Mouse (Mus musculus): ENCODE data around the gene Nbea. TPM values are rescaled to one million over a fixed set of nuclear protein-coding genes. Genes with fewer than 3 reads are reported as not detected.

The Nbea gene
- total RNA-seq, 2 experiments from 2014 or later = 211 to 225 TPM

DNA sequence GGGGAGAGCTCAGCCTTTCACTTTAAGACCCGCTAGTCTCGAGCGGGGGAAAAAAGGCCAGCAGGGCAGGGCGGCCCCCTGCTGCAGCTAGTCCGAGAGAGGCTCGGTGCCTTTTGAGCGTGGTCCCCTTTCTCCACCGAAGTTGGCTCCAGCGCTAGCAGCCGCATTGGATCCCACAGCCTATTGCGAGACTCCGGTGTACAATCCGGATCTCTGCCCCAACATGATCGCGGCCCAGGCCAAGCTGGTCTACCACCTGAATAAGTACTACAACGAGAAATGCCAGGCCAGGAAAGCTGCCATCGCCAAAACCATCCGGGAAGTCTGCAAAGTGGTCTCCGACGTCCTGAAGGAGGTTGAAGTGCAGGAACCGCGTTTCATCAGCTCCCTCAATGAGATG, 400.7 kb downstream of the Nbea start:
- no peak for DNase-seq

DNA sequence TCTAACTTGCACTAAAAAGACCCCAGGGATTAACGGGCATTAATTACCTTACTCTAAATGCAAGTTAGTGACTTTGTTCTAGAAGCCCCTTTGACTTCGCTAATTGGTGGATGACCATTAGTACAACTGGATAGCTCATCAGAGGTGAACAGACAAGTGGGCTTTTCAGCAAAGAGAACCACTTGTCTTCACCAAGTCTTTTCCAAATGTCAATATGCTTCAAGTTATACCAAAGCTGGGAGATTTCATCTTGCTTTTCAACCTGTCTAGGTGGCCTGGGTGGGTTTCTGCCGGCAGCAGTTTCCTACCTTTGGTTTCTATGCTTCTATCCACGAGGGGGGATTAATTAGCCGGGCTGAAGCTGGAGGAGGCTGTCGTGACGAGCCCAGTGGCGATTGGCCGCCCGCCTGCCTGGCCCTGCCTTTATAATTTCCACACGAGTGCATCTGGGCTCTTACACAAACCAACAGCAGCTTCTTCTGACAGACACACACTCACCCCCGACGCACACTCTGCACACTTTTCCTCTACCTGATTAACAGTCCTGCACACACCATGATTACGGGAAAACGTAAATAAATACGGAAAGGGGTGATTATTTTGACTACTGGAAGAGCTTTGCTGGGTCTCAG, 401.3 kb downstream of the Nbea start, which contains the start of gene Mab21l1:
Gene Mab21l1, plus strand, starts transcription at position 455 of the 632 bp plus-strand sequence.
- DNase-seq = no peak

DNA sequence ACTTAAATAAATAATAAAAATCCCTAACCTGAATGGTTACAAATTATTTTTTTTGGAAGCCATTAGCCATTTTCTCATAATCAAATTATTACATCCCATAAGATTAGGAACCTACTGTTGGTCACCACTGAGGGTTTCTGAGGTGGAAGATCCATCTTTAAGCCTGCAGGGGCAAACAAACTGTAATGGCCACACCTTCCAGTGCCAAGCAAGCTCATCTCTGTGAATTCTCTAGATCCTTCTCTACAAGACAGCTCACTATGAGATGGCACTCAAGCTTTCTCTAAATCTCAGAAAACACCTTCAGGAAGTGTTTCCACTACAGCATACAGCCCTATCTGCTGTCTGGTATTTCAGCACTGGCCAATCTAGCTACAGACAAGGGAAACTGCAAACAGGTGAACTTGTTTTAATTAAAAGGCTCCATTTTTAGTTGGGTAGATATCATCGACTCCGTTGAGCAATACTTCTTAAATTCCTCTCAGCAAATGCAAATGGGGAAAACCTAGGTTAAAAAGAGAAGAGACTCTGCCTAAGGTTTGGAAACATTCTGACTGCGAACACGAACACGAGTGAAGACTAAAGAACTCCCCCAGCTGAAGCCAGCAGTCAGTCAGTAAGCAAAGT, 402.0 kb downstream of the Nbea start:
- no peak for DNase-seq

DNA sequence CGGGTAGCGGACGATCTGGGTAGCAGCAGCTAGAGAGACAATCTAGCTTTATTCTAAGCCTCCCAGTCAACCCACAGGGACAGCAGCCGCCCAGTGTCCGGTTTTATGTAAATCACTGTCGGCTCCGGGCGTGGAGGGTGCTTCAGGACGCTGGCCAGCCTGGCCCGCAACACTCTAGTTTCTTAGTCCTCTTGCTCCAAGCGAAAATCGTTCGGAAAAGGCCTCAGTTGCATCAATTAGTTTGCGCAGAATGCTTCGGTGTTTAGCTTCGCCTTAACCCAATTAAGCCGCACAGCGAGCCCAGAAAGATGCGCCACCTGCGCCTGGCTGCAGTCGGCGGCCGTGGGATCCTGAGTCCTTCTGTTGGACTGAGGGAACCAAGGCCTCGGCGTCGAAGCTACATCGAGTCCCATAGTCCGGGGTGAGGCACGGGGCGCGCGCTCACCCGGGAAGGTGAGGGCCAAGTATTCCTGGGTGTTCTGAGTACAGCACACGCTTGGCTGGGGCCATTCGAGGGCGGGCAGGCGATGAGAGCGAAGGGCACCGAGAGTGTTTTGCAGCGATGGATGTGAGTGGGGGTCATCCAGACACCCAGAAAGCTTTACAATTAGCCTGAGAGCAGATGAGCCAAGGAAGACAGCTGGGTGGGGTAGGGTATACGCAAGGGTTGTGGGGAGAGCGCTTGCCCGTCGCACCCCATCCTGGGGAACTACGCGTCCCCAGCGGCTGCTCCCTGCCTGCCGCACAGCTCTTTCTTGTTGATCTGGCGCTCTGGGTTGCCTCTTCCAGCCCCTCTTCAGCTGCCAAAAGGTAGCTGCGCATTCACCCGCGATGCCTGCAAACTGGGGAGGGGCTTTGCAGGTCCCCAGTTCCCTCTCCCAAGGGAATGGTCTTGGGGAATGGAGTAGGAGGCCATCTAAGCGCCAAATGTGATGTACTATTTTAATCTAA, 403.1 kb downstream of the Nbea start:
- DNase-seq = peak in 1 of 2 experiments; percentile 24

DNA sequence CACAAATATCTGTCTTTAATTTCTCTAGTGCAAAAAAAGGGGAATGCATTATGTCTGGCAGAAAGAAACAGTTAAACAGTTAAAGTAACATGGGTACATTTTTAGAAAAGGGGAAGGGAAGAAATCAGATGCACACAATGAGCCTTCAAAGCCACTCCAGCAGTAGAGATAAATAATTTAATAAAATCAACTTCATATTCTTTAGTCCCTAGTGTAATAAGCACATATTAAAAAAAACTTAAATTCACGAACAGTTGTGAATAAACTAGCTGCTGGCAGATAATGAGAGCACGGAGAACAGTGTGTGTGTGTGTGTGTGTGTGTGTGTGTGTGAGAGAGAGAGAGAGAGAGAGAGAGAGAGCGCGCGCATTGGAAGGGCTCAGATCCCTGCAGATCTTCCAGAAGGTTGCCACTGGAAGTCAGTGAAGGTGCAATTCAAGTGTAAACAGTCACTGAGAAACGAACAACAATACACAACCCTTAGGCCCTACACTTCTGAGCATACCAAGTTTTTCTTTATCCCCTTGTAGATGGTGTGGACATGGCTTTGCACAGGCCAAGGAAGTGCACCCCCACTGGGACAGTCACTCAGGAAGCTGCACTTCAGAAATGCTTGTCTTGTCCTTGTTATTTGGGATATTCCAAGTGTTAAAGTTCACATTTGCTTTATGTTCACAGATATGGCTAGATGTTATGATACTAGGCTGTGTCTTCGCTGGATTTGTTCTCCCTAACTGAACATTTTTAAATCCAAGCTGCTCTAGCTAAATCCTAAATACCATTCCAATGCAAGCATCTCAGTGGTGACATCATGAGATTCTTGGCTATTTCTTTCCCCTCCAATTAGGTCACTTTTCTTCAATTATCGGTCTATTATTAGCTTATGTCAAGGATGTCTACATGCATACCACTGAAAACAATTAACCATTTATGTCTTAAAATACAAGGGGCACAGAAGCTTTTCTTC, 404.5 kb downstream of the Nbea start:
- DNase-seq = no peak

DNA sequence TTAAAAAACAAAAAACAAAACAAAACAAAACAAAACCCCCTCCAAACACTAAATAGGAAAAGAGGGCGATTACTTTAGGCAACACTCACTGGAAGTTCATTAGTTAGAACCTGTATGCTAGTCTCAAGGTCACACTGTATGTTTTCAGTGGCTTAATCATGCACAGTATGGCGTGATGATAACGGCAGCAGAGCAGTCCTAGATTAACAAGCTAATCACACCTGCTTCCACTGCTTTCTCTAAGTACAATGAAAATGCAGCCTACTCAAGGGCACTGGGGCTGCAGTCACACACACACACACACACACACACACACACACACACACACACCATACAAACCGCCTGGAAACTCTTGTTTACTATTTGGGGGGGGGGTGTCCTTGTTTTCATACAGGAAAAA, 406.0 kb downstream of the Nbea start:
- no peak for DNase-seq

DNA sequence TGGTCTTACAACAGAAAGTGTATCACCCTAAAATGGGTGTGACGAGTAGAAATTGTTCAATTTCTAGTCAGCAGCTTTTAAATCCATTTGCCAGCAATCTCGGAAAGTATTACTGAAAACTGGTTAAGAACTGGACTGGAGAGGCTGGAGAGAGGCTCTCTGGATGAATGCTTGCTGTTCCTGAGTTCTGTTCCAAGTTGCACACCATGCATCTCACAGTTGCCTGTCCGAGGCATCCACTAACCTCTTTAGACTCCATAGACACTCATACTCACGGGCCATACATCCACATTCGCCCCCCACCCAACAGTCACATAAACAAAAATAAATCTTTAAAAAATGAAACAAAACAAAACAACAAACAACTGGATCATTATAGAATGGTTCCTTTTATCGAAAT, 407.7 kb downstream of the Nbea start:
- no peak for DNase-seq

DNA sequence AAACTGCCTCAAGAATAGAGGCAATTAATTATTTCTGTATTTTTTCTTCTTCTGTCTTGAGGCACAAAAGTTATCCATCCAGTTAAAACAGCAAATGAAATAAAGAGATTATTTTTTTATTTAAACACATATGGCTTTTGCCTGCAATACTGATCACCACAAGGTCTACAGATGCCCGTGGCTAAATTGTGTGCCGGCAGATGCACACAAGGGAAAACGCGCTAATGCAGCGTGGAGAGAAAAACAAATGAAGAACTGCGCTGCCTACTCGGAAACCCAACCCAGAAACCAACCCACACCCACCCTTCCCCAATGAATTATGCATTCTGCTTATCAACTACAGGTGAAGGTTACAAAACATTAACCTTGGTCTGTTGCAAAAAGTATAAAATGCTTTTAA, 408.3 kb downstream of the Nbea start:
- no peak for DNase-seq

DNA sequence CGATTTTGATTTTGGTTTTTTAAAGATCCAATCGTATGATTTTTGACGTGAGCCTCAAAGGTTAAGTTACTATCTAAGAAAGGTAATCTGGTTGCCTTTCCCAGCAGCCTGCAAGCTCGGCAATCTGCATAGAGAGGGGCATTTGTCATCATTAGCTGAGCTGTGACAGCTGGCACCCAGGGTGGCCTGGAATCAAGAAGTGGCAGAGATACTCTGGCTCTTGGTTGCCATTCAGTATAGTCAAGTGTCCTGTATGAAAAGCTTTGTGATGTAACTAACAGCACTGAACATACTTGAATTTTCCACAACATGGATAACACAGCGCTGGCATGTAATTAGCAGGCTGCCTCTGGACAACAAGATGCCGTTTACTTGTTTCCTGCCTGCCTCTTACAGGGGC, 409.3 kb downstream of the Nbea start:
- no peak for DNase-seq

DNA sequence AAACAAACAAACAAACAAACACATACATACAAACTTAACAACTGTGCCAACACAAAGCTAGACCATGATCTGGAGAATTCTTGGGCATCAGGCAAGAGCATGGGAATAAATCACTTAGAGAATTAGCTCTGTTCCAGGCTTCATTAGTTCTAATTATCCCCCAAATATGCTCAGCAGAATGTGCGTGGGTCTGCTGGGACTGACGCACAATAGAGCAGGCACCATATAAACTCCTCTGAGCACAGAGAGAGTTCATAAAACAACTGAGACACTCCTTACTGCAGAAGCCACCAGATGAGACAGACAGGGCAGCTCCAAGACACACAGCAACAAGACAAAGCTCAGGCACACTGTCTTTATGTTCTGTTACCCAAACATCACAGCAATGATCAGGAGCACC, 414.2 kb downstream of the Nbea start:
- no peak for DNase-seq

DNA sequence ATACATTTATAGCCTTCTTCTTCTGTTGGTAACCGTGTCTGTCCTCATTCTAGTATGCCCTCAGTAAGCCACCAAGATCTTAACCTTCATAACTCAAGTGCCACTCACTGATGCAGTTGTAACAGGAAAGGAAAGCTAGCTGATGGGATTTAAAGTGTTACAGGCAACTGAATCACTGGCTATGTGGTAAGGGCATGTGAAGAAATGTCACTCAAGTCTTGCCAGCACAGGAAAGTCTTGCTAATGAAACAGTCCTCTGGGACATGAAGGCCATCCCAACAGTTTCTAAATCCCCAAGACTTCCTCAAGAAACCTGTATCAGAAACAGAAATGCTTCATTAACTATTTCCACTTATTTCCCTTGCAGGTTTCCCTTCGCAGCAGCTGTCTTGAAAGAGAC, 414.8 kb downstream of the Nbea start:
- no peak for DNase-seq

DNA sequence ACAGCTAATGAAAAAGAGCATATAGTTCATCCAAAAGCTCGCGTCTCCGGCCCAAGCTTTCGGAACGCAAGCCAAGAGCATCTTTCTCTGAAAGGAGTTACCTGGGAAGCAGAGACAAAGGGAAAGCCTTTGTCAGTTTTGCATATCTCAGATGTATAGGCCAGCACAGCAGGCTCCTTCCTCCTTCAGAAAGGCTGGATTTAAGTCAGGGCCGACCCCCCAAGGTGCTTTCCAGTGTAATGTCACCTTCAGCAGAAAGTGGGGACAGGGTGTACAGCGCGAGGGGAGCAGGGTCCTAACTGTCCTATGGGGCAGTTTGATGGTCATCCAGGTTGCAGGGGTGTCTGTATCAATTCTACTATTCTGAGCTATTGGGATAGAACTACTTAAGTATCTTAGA, 419.9 kb downstream of the Nbea start:
- no peak for DNase-seq

DNA sequence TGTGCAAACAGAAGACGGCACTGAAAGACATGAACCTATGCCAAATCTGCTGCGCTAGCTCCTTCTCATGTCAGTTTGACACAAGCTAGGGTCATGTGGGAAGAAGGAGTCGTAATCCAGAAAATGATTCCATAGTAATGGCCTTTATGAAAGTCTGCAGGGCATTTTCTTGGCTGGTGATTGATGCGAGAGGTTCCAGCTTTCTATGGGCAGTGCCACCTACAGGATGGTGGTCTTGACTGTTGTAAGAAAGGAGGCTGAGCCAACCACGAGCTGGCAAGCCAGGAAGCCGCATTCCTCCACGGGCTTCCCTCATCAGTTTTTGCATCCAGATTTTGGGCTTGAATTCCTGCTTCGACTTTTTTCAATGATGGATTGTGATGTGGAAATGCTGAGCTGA, 425.2 kb downstream of the Nbea start:
- no peak for DNase-seq

DNA sequence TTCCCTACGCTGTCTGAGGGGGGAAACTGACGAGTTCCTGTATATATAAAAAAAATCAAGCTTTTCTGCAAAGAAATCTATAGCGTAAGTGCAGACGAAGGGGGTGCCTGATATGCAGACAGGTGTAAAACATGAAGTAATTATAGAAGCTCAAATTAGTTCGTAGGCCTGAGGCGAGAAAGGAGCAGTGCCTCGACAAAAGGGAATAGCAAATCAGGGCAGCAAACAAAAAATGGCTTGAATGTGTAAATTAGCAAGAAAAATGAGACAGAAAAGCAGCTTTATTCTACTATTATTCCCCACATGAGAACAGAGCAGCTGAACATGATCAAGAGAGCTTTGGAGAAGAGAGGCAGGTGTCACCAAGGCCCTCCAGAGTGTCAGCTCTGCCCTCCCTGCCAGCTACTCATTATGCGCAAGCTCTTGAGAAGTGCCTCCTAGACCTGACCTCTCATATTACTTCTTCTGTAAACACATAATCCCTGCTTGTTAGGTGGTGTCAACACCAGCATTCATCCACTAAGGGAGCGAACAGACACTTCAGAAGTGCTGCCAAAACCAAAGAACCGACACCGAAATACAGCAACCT, 426.8 kb downstream of the Nbea start:
- DNase-seq = no peak

DNA sequence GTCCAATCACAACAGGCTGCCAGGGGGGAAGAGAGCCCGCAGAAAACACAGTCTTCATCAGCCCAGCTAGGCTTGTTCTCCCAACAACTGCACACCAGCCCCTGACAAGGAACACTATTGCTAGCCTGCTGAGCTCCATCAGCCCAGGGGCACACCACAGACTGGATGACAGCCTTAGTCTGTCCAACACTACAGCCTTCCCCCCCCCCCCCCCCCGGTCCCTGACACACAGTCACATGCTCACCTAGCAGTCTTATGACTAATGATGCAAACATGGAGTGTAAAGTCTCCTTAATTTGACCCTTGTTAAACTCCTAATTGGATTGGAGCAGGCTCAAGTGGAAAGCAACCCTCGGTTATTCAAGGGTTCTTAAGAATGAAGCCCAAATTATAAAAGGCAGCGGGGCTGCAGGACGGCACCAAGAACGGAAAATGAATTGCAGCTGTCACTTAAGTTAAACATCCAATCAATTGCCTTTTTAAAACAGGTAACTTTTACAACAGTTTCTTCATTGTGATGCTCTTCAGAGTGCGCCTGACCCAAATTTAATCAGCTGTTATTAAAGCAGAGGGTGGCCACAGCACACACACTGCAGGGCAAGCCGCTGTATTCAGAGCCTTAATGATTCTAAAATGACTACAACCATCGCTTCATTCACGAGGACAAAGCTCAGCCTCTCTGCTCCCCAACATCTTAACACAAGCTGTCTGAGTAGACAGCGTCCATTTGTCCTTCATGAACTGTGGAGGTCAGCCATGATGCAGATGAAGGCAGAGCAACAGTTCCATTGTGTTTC, 427.5 kb downstream of the Nbea start:
- no peak for DNase-seq

DNA sequence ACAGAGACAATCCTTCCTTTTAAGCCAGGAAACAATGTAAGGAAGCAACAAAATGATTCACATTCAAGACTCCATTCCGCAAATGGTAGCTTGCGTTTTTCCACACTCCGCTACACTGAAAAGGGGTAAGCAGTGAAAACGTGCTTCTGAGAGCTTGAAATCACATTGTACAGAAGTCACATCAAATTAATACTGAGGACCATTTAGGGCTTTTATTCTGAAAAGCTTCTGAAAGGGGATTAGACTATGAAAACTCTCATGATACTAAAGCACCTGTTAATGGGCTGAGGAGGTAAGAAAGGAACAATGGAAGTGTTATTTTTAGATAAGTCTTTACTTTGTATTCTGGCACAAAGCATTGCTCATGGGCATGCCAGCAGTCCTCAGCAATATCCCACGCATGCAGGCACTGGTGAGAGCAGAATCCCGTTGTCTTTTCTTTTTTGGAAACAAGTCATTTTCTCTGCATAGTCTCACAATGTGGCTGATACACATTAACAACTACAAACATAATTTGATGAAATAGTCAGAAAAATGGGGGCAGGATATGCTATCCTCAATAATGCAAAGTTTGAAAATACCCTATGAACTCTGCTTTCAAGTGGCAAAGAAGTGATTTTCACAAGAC, 428.4 kb downstream of the Nbea start:
- DNase-seq = no peak

DNA sequence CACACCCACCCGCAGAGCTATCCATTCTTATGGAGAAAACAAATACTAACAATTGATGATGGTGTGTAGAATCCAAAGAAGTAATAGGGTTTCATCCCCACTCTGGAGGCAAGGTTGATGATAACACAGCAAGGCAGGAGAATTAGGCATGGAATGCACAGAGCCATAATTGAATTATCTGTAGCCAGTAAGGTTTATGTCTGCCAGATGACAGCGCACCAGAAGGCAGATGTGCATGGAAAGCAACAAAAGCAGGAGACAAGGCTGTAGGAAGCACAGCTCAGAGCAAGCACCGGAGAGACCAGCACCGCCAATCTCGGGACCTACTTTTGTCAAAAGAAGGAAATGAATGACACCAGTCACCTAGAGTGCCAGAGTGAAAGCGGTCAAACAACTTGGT, 429.6 kb downstream of the Nbea start:
- DNase-seq = no peak

DNA sequence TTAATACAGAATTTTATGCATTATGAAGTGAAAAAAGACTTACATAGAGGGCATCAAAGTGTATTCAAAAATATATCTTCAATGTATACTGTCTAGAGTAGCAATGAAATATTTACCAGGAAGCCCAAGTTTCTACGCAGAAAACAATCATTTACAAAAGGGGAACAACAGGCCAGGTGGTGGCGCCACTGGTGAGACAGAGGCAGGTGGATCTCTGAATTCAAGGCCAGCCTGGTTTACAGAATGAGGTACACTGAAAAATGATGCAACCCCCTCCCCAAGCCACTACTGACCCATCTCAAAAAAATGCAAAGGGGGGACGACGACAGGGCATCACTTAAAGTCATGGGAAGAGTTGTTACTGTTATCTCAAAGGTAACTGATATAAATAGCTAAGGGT, 430.9 kb downstream of the Nbea start:
- DNase-seq = no peak

DNA sequence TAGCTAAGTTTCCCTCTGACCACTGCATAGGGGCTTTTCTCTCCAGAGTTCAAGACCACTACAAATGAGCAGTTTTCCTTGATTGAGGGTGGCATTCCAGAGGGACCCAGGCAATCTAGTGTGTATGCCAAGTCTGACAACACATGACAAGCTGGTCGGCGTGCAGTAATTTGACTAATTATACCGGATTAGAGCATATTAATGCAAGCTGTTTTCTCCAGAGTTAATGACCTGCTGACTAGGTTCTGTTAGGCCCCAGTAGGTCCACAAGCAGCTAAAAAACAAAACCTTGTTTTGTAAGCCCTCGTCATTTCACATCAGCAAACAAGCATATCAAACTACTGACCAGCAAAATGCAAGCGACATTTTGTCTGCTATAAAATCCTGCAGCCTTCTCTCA, 432.1 kb downstream of the Nbea start:
- DNase-seq = no peak

DNA sequence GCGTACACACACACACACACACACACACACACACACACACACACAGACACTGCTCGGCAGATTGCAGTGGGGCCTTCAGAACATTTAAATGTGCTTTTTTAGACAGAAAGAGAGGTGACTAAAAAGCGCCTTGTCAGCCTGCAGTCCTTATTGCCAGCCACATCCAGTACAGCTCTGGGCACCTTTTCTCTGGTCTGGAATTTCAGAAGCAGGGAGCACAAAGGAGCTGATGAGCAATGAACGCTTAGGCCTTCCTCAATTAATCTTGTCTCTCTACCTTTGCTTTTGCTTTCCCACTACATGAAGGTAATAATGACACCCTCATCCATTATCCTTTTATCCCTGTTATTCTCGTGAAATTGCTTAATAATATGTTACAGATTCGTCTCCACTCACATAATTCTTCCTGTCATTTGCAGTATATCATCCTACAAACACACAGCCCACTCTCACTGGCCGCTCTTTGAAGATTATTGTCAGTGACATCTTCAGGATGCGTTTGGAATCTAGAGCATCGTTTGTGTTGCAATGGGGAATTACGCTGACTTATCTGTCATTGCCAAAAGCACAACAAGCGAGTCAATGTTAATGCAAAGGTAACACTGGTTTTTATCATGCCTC, 432.9 kb downstream of the Nbea start:
- no peak for DNase-seq
